Mouse (Mus musculus): ENCODE data around the gene Tfeb.

Gene Tfeb

GRCm38 (mm10) chr17:47702548-47703345, 34.1 kb upstream of the Tfeb start:
- H3K27me3 ChIP-seq (ENCODE audit: control insufficient read depth, insufficient read depth, low read length, poor library complexity, severe bottlenecking) = no peaks in the 10 kb centered on the region

GRCm38 (mm10) chr17:47703556-47703955, 33.3 kb upstream of the Tfeb start:
- Histone ChIP-seq H3K36me3 (ENCODE audit: control insufficient read depth, insufficient read depth, low read length, poor library complexity, severe bottlenecking) (no peaks in the 10 kb centered on the region), H3K27me3 (ENCODE audit: control insufficient read depth, insufficient read depth, low read length, poor library complexity, severe bottlenecking) (no peaks in the 10 kb centered on the region)
- no peak for DNase-seq (ENCODE audit: low read depth, low spot score)

More at GRCm38 (mm10) chr17:47702548-47703345, 34.1 kb upstream of the Tfeb start:
- no peak for DNase-seq (ENCODE audit: low read depth, low spot score)
- no peaks in the 10 kb centered on the region for H3K36me3 ChIP-seq (ENCODE audit: control insufficient read depth, insufficient read depth, low read length, poor library complexity, severe bottlenecking)

GRCm38 (mm10) chr17:47704692-47705091, 32.1 kb upstream of the Tfeb start:
- H3K27me3 ChIP-seq (ENCODE audit: control insufficient read depth, insufficient read depth, low read length, poor library complexity, severe bottlenecking) = no peaks in the 10 kb centered on the region
- H3K36me3 ChIP-seq (ENCODE audit: control insufficient read depth, insufficient read depth, low read length, poor library complexity, severe bottlenecking) = no peaks in the 10 kb centered on the region
- no peak for DNase-seq (ENCODE audit: low read depth, low spot score)

- no peak for DNase-seq (ENCODE audit: low read depth, low spot score)
- Histone ChIP-seq H3K27me3 (ENCODE audit: control insufficient read depth, insufficient read depth, low read length, poor library complexity, severe bottlenecking) (no peaks in the 10 kb centered on the region), H3K36me3 (ENCODE audit: control insufficient read depth, insufficient read depth, low read length, poor library complexity, severe bottlenecking) (no peaks in the 10 kb centered on the region)
Measured at GRCm38 (mm10) chr17:47706196-47706595, 30.6 kb upstream of the Tfeb start.

GRCm38 (mm10) chr17:47707961-47708360, 28.9 kb upstream of the Tfeb start:
- no peaks in the 10 kb centered on the region for H3K27me3 ChIP-seq (ENCODE audit: control insufficient read depth, insufficient read depth, low read length, poor library complexity, severe bottlenecking)
- H3K36me3 ChIP-seq (ENCODE audit: control insufficient read depth, insufficient read depth, low read length, poor library complexity, severe bottlenecking) = no peaks in the 10 kb centered on the region
- DNase-seq (ENCODE audit: low read depth, low spot score) = no peak

GRCm38 (mm10) chr17:47708972-47709371, 27.9 kb upstream of the Tfeb start:
- DNase-seq (ENCODE audit: low read depth, low spot score) = no peak
- Histone ChIP-seq H3K27me3 (ENCODE audit: control insufficient read depth, insufficient read depth, low read length, poor library complexity, severe bottlenecking) (no peaks in the 10 kb centered on the region), H3K36me3 (ENCODE audit: control insufficient read depth, insufficient read depth, low read length, poor library complexity, severe bottlenecking) (no peaks in the 10 kb centered on the region)

GRCm38 (mm10) chr17:47710036-47710435, 26.8 kb upstream of the Tfeb start:
- H3K36me3 ChIP-seq (ENCODE audit: control insufficient read depth, insufficient read depth, low read length, poor library complexity, severe bottlenecking) = no peaks in the 10 kb centered on the region
- no peaks in the 10 kb centered on the region for H3K27me3 ChIP-seq (ENCODE audit: control insufficient read depth, insufficient read depth, low read length, poor library complexity, severe bottlenecking)
- no peak for DNase-seq (ENCODE audit: low read depth, low spot score)

- Histone ChIP-seq H3K36me3 (ENCODE audit: control insufficient read depth, insufficient read depth, low read length, poor library complexity, severe bottlenecking) (no peaks in the 10 kb centered on the region), H3K27me3 (ENCODE audit: control insufficient read depth, insufficient read depth, low read length, poor library complexity, severe bottlenecking) (no peaks in the 10 kb centered on the region)
- DNase-seq (ENCODE audit: low read depth, low spot score) = no peak
Measured at GRCm38 (mm10) chr17:47711883-47712282, 24.9 kb upstream of the Tfeb start.

GRCm38 (mm10) chr17:47712889-47713571, 23.8 kb upstream of the Tfeb start:
- H3K27me3 ChIP-seq (ENCODE audit: control insufficient read depth, insufficient read depth, low read length, poor library complexity, severe bottlenecking) = no peaks in the 10 kb centered on the region
- no peaks in the 10 kb centered on the region for H3K36me3 ChIP-seq (ENCODE audit: control insufficient read depth, insufficient read depth, low read length, poor library complexity, severe bottlenecking)
- no peak for DNase-seq (ENCODE audit: low read depth, low spot score)

GRCm38 (mm10) chr17:47715037-47715436, 21.8 kb upstream of the Tfeb start:
- DNase-seq (ENCODE audit: low read depth, low spot score) = no peak
- no peaks in the 10 kb centered on the region for H3K27me3 ChIP-seq (ENCODE audit: control insufficient read depth, insufficient read depth, low read length, poor library complexity, severe bottlenecking)
- H3K36me3 ChIP-seq (ENCODE audit: control insufficient read depth, insufficient read depth, low read length, poor library complexity, severe bottlenecking) = no peaks in the 10 kb centered on the region

- Histone ChIP-seq H3K27me3 (ENCODE audit: control insufficient read depth, insufficient read depth, low read length, poor library complexity, severe bottlenecking) (no peaks in the 10 kb centered on the region), H3K36me3 (ENCODE audit: control insufficient read depth, insufficient read depth, low read length, poor library complexity, severe bottlenecking) (no peaks in the 10 kb centered on the region)
- no peak for DNase-seq (ENCODE audit: low read depth, low spot score)
Measured at GRCm38 (mm10) chr17:47721183-47721582, 15.6 kb upstream of the Tfeb start.

- Histone ChIP-seq H3K36me3 (ENCODE audit: control insufficient read depth, insufficient read depth, low read length, poor library complexity, severe bottlenecking) (no peaks in the 10 kb centered on the region), H3K27me3 (ENCODE audit: control insufficient read depth, insufficient read depth, low read length, poor library complexity, severe bottlenecking) (no peaks in the 10 kb centered on the region)
- DNase-seq (ENCODE audit: low read depth, low spot score) = no peak
Measured at GRCm38 (mm10) chr17:47726566-47726965, 10.3 kb upstream of the Tfeb start, which contains the start of gene Pgc. Pgc (plus strand) TSS chr17:47726842.

GRCm38 (mm10) chr17:47730633-47731575, 5.9 kb upstream of the Tfeb start:
- H3K36me3 ChIP-seq (ENCODE audit: control insufficient read depth, insufficient read depth, low read length, poor library complexity, severe bottlenecking) = no peaks in the 10 kb centered on the region
- H3K27me3 ChIP-seq (ENCODE audit: control insufficient read depth, insufficient read depth, low read length, poor library complexity, severe bottlenecking) = no peaks in the 10 kb centered on the region

GRCm38 (mm10) chr17:47735553-47736100, 1.2 kb upstream of the Tfeb start:
- Histone ChIP-seq H3K27me3 (ENCODE audit: control insufficient read depth, insufficient read depth, low read length, poor library complexity, severe bottlenecking) (no peaks in the 10 kb centered on the region), H3K36me3 (ENCODE audit: control insufficient read depth, insufficient read depth, low read length, poor library complexity, severe bottlenecking) (no peaks in the 10 kb centered on the region; the same call in 1 of the 2 replicates)
- no peak for DNase-seq (ENCODE audit: low read depth, low spot score)

More at GRCm38 (mm10) chr17:47730633-47731575, 5.9 kb upstream of the Tfeb start:
- DNase-seq (ENCODE audit: low read depth, low spot score) = no peak

All from splenic B cell, adult 2 months (primary cell).